Mouse (Mus musculus) ES-Bruce4 (cell line): ENCODE measurements around the gene Meox1.

Experiments
- CTCF ChIP-seq: IDR thresholded peaks from one replicate; pipeline ENCODE4 v1.8.1; 2011; ENCODE audit warnings: low read depth, low read length
- EP300 ChIP-seq: IDR thresholded peaks from 2 replicates; pipeline ENCODE4 v1.6.1; 2011; ENCODE audit warnings: low read depth, low read length; ENCODE audit not compliant: insufficient read depth

- TF ChIP-seq CTCF: no peak
- TF ChIP-seq EP300: no peak
Measured at GRCm38 (mm10) chr11:101883911-101884310, 10.3 kb downstream of the Meox1 start.
